Mouse (Mus musculus) yolk sac, embryonic 10.5 days (tissue): ENCODE results near the gene Ublcp1.

Source experiments
- DNase-seq: peaks from one replicate; pipeline ENCODE4 v3.0.0-alpha.2; 2017; ENCODE audit warnings: low spot score

Ublcp1 gene

GRCm38 (mm10) chr11:44422337-44423111 is 47.8 kb downstream of the Ublcp1 start:
- DNase-seq = no peak

- no peak for DNase-seq
Observed at GRCm38 (mm10) chr11:44417403-44417802, 52.9 kb downstream of the Ublcp1 start.

GRCm38 (mm10) chr11:44414605-44415004 is 55.7 kb downstream of the Ublcp1 start:
- DNase-seq = no peak

- no peak for DNase-seq
Observed at GRCm38 (mm10) chr11:44413371-44413770, 56.9 kb downstream of the Ublcp1 start.

GRCm38 (mm10) chr11:44412276-44412675 is 58.0 kb downstream of the Ublcp1 start:
- DNase-seq = no peak

GRCm38 (mm10) chr11:44410413-44410812 is 59.9 kb downstream of the Ublcp1 start:
- no peak for DNase-seq

GRCm38 (mm10) chr11:44408626-44409025 is 61.7 kb downstream of the Ublcp1 start:
- DNase-seq = no peak

GRCm38 (mm10) chr11:44406457-44406856 is 63.8 kb downstream of the Ublcp1 start:
- no peak for DNase-seq

- no peak for DNase-seq
Observed at GRCm38 (mm10) chr11:44405961-44406360, 64.3 kb downstream of the Ublcp1 start.

- DNase-seq = no peak
Observed at GRCm38 (mm10) chr11:44405113-44405512, 65.2 kb downstream of the Ublcp1 start.
